Mouse (Mus musculus) testis, adult 2 months (tissue): ENCODE data around the gene Gm12695. TPM values are rescaled to one million over a fixed set of nuclear protein-coding genes. Genes with fewer than 3 reads are reported as not detected.

Experiments
- H3K27ac ChIP-seq: fragments of 200-500 bp; 2 replicates; pipeline ENCODE4 v1.5.1; 2012; ENCODE audit warnings: low read depth, low read length; ENCODE audit not compliant: control insufficient read depth, insufficient read depth
- H3K27me3 ChIP-seq: fragments of 200-500 bp; 2 replicates; pipeline ENCODE4 v1.6.1; 2012; ENCODE audit warnings: mild to moderate bottlenecking, low read length, moderate library complexity; ENCODE audit not compliant: control insufficient read depth, insufficient read depth
- H3K36me3 ChIP-seq: fragments of 200-500 bp; 2 replicates; pipeline ENCODE4 v1.6.1; 2012; ENCODE audit warnings: mild to moderate bottlenecking, low read length; ENCODE audit not compliant: control insufficient read depth, insufficient read depth
- H3K4me1 ChIP-seq: fragments of 200-500 bp; 2 replicates; pipeline ENCODE4 v1.6.1; 2012; ENCODE audit warnings: low read length; ENCODE audit not compliant: control insufficient read depth, insufficient read depth
- H3K4me3 ChIP-seq: fragments of 200-500 bp; 2 replicates; pipeline ENCODE4 v1.5.1; 2012; ENCODE audit warnings: low read depth, mild to moderate bottlenecking, low read length, moderate library complexity, mixed read lengths; ENCODE audit not compliant: control insufficient read depth
- CTCF ChIP-seq: fragments of 200-500 bp; IDR thresholded peaks from 2 replicates; pipeline ENCODE4 v1.5.1; 2012; ENCODE audit warnings: low read depth, mild to moderate bottlenecking, inconsistent platforms, low read length, moderate library complexity; ENCODE audit not compliant: control insufficient read depth, insufficient read depth, insufficient replicate concordance
- POLR2A ChIP-seq: fragments of 200-500 bp; IDR thresholded peaks from 2 replicates; pipeline ENCODE4 v1.6.1; 2012; ENCODE audit warnings: low read depth, mild to moderate bottlenecking, inconsistent platforms, low read length, moderate library complexity; ENCODE audit not compliant: control insufficient read depth
- polyA plus RNA-seq: library from polyadenylated mRNA; depleted of rRNA; stranded (reverse); fragments of >200 nt; gene quantifications from 2 replicates; pipeline ENCODE4 v1.2.3, GENCODE M21; 2012; rRNA removed

Gm12695 gene
- 2.6 TPM in 2 replicates for polyA plus RNA-seq

DNA sequence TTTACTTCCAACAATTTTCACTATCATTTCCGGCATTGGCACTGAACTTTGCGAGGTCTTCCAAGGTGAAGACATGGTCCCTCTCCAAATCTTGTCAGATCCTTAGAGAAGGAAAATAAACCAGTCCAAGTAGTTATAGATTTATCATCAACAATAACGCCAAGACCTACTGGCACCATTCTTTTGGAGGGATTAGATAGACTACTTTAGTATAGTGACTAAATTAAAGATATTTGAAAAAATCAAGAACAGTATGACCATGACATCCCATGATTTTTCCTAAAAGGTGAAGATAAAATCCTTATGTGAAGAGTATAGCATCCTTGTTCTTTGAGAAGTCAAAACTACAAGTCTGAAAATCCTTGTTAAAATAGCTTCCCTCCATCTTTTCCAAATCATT is at the start of gene Gm12695:
TSS of gene Gm12695 (minus strand) at position 101 of the 400 bp plus-strand sequence.
- Histone ChIP-seq H3K36me3 (no peaks in the 10 kb centered on the region), H3K4me1 (peaks cover 4% of the 10 kb centered on the region; the same call in 1 of the 2 replicates), H3K4me3 (peak within 1 kb of the TSS; percentile 81; the same call in 1 of the 2 replicates), H3K27me3 (no peaks in the 10 kb centered on the region), H3K27ac (no peak within 1 kb of the TSS)
- TF ChIP-seq CTCF (no peak), POLR2A (no peak)

DNA sequence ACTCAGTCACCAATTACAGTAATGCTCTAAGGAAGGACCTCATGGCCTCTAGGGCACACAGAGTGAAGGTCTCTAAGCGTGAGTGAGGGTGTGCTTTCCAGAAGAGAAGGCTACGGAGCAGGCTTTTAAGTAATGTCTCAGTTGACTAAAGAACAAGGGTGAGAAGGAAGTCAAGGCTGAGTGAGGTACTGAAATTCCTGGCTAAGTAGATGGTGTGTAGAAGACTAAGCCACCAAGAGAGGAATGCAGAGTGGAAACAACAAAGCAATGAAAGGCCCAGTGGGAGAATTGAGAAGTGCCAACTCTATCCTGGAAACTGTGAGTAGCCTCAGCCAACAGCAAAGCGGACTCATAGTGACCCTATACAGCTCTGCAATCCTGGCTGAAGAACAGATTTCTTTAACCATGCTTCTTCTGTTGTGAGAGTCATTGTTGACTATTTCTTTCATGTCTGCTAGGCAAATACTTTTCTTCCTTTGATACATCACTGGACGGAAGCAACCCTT is 40.6 kb upstream of the Gm12695 start:
- Histone ChIP-seq H3K4me3 (no peak overlapping the region), H3K36me3 (no peaks in the 10 kb centered on the region), H3K27me3 (no peaks in the 10 kb centered on the region), H3K27ac (no peak overlapping the region), H3K4me1 (no peaks in the 10 kb centered on the region)
- TF ChIP-seq CTCF (no peak), POLR2A (no peak)

DNA sequence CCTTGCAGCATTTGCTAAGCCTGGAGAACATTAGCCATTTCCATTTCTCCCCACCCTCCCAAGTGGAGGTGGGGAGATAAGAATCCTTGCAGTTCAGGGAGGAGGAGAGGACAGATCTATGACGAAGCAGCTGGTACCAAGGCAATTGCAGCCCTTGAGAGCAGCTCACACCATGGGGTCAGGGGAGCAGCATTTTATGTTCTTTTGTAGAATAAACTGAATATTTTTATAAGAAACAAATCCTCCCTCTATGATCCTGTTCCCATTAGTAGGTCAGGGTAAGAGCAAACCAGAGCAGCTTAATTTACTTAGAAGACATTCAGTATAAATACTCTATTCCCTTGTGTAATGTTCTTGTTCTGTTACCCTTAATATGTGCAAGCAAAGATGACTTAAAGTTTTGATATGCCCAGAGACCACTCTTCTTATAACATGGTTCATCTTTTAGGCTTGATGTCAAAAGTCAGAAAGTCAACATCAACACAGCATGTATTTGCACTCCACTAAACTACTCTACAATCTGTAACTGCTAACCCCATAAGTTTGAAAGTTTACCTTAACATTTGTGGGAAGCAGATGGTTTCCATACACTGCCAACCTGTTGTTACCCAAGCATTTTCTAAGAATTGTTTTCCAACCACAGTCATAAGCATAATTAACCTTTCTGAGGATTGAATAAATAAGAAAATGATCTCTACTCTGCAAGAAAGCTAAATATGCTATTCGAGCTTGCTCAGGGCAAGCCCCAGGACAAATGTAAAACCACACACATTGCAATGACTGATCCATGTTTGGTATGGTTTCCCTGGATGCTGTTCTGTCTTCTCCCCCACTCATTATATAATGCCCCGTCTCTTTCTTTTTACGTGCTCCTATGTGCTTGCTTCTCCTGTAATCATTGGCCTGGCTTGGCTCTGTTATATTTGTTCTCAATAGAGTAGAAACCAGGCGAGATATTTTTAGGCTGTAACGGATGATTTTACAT is 22.1 kb upstream of the Gm12695 start:
- TF ChIP-seq POLR2A (no peak), CTCF (no peak)
- Histone ChIP-seq H3K36me3 (no peaks in the 10 kb centered on the region), H3K4me1 (no peaks in the 10 kb centered on the region), H3K4me3 (no peak overlapping the region), H3K27ac (no peak overlapping the region), H3K27me3 (no peaks in the 10 kb centered on the region)

DNA sequence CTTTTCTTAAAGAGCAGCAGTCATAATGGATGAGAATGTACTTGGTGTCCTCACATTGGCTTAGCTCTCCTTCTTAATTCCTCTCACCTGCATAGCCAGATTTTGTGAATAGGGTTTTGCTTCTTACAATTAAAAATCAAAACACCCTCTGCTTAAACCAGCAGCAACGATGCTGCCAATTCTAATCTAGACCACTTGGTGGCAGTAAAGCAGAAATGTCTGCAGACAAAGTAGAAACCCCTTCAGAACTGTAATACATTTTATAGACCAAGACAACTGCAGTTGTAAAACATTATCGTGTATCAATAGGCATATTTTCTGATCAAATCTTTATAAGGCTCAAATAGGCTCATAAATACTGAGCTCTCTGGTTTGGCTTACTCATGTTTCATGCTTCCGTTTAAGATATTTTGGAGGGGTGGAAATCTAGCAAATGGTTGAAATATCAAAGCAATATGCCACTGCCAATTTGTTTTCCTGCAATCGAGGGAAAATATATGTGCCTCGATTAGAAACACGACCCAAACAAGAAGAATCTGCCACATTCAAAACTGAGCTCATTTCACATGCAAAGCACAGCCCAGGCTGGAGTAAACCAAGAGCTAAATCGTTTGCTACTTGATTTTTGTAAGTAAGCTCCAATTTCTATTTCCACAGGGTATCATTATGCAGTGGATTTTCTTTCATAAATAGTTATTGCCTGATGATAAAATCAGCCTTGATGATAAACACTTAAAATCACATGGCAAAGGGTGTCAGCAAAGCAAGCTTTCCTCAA is 14.6 kb upstream of the Gm12695 start:
- TF ChIP-seq POLR2A (no peak), CTCF (no peak)
- no peak overlapping the region for H3K4me3 ChIP-seq
- no peaks in the 10 kb centered on the region for H3K27me3 ChIP-seq
- H3K27ac ChIP-seq = no peak overlapping the region
- H3K36me3 ChIP-seq = no peaks in the 10 kb centered on the region
- H3K4me1 ChIP-seq = no peaks in the 10 kb centered on the region

DNA sequence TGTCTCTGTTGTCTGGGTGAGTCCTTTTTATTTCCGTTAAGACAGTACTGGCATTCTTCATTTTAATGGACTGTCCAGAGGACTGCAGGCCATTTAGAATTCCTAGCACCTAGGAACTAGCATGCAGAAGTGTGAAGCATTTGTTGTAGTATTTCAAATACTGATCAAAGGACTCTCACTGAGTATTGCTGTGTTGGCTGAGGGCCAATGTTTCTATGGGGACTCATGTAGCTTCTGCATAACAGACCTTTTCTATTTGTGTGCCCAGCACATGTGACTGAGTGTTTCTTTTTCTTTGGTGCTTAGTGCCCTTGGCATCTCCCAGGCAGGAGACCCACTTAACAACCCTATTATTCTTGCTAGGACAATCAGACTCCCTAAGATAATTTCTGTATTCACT is 12.6 kb upstream of the Gm12695 start:
- Histone ChIP-seq H3K4me1 (no peaks in the 10 kb centered on the region), H3K27me3 (no peaks in the 10 kb centered on the region), H3K27ac (no peak overlapping the region), H3K36me3 (no peaks in the 10 kb centered on the region), H3K4me3 (no peak overlapping the region)
- TF ChIP-seq CTCF = no peak
- no peak for TF ChIP-seq POLR2A

DNA sequence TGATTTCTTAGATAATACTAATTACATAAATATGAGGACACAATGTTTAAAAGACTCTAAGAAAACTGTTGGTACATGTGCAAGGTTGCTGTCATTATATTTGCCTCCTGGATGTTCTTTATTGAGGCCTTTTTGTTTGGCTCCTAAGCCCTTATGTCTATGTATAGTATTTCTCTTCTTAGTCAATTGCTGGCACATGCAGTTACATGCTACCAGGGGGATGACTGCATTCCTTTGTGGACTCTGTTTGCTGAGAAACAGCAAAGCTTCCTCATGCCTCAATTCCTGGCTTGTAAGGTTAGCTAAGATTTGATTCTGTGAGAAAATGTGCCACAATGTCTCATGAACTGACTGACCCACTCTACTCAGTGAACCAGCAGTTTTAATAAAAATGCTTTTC is 6.3 kb upstream of the Gm12695 start:
- H3K4me3 ChIP-seq = no peak overlapping the region
- TF ChIP-seq CTCF (no peak), POLR2A (no peak)
- no peak overlapping the region for H3K27ac ChIP-seq
- peaks cover 4% of the 10 kb centered on the region; the same call in 1 of the 2 replicates for H3K4me1 ChIP-seq
- no peaks in the 10 kb centered on the region for H3K27me3 ChIP-seq
- no peaks in the 10 kb centered on the region for H3K36me3 ChIP-seq

DNA sequence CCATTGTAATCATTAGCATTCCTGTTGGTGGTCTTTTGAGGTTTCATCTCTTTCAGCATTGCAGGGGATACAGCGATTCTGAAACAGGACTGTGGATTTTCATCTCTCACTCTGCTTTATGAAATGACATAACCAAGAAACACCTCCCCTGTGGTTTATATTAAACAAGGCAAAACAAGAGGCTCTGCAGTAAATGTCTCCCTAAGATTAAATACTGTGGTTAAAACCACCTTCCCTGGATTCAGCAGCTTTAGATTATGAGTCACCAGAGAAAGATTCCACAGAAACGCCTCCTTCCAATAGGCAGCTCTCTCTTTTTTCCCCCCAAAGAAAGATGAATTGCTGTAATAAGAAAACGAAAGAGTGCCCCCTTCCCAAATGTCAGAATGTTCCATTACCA is 4.9 kb upstream of the Gm12695 start:
- Histone ChIP-seq H3K27ac (no peak overlapping the region), H3K4me3 (no peak overlapping the region), H3K36me3 (no peaks in the 10 kb centered on the region), H3K4me1 (peaks cover 4% of the 10 kb centered on the region; the same call in 1 of the 2 replicates), H3K27me3 (no peaks in the 10 kb centered on the region)
- TF ChIP-seq POLR2A = no peak
